Mouse (Mus musculus) ES-E14 (cell line): ENCODE results near the gene Gm28539.

Experiments
- MAFK ChIP-seq: IDR thresholded peaks from 2 replicates; pipeline ENCODE4 v1.6.1; 2014; ENCODE audit warnings: mild to moderate bottlenecking, low read depth, low read length, inconsistent platforms; ENCODE audit not compliant: insufficient read depth
- ZNF384 ChIP-seq: IDR thresholded peaks from 2 replicates; pipeline ENCODE4 v1.6.1; 2012; ENCODE audit warnings: low read depth, low read length, inconsistent platforms

DNA sequence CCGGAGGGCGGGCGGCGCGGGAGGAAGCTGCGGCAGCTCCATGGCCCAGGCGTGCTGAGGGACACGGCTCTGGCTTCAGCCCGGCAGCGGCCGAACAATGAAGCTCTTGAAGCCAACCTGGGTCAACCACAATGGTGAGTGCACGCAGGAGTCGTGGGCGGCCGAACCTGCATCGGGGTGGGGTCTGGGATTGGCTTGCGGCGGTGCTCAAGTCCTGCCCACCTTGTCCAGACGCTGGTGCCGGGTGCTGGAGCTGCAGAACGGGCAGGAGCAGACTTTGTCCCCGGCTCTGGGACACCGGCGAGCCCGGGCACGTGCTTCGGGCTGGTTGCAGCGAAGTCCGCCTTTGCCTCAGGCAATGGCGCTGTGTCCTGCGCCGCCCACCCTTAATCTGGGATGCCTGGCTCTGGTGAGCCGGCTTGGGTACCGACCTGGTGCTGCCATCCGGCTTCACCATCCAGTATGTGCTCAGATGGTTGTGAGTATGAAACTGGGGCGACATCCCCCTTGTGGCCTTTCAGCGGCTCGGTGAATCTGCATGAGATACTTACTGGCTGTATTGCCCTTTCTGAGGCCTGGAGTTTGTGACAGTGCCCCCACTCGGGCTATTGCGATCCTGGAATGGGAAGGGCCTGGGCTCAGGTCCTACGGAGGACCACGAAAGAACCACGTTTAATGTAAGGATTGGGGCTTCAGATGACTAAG, 41.2 kb downstream of the Gm28539 start:
- TF ChIP-seq MAFK (no peak), ZNF384 (no peak)
